Mouse (Mus musculus) heart, embryonic 15.5 days (tissue): Measurements from ENCODE around the gene 1700001C19Rik. TPM values are rescaled to one million over a fixed set of nuclear protein-coding genes. Genes with fewer than 3 reads are reported as not detected.

Experiments used
- ATAC-seq: fragments of 200-750 bp; cut with Nextera tagmentation; replicated peaks from 2 replicates; pipeline ENCODE4 v1.8.0; 2017; ENCODE audit warnings: low read depth, moderate TSS enrichment; ENCODE audit not compliant: insufficient number of reproducible peaks, insufficient read depth, low FRiP score
- H3K27ac ChIP-seq: fragments of 300-500 bp; sonication (generic); 2 replicates; pipeline ENCODE4 v1.5.1; 2015; ENCODE audit warnings: mild to moderate bottlenecking, inconsistent platforms
- H3K27me3 ChIP-seq: fragments of 300-500 bp; sonication (generic); 2 replicates; pipeline ENCODE4 v1.6.1; 2015; ENCODE audit warnings: inconsistent platforms
- H3K36me3 ChIP-seq: fragments of 300-500 bp; sonication (generic); 2 replicates; pipeline ENCODE4 v1.6.1; 2015; ENCODE audit warnings: mild to moderate bottlenecking, inconsistent platforms
- H3K4me1 ChIP-seq: fragments of 300-500 bp; sonication (generic); replicated peaks from 2 replicates; pipeline ENCODE4 v1.6.1; 2015; ENCODE audit warnings: inconsistent platforms
- H3K4me2 ChIP-seq: fragments of 300-500 bp; sonication (generic); 2 replicates; pipeline ENCODE4 v1.6.1; 2015; ENCODE audit warnings: inconsistent platforms, mild to moderate bottlenecking, moderate library complexity
- H3K4me3 ChIP-seq: fragments of 300-500 bp; sonication (generic); 2 replicates; pipeline ENCODE4 v1.5.1; 2015; ENCODE audit warnings: mild to moderate bottlenecking, inconsistent platforms
- H3K9ac ChIP-seq: fragments of 300-500 bp; sonication (generic); 2 replicates; pipeline ENCODE4 v1.6.1; 2015; ENCODE audit warnings: mild to moderate bottlenecking, inconsistent platforms
- H3K9me3 ChIP-seq: fragments of 300-500 bp; sonication (generic); replicated peaks from 2 replicates; pipeline ENCODE4 v1.6.1; 2016; ENCODE audit warnings: inconsistent platforms
- WGBS: fragments of 180-500 bp; shearing (Covaris S2); methylation state at CpG from one replicate; pipeline ENCODE4 v1.1.7; 2015; ENCODE audit warnings: mixed read lengths; 5-methylcytosine and 5-hydroxymethylcytosine counted together
- polyA plus RNA-seq: library from polyadenylated mRNA; unstranded; fragments of >200 nt; fragmentation: Nextera tagmentation; extraction: Ambion mirVana; gene quantifications from 2 replicates; pipeline ENCODE4 v1.2.1, GENCODE M21; 2015

Gene 1700001C19Rik
- polyA plus RNA-seq, 1 experiment from 2014 or later = 1.0 TPM

- Histone ChIP-seq H3K9ac (no peak overlapping the region), H3K9me3 (no peaks in the 10 kb centered on the region), H3K27me3 (peaks cover 5% of the 10 kb centered on the region; the same call in 1 of the 2 replicates), H3K4me1 (peaks cover 14% of the 10 kb centered on the region), H3K36me3 (peaks cover 44% of the 10 kb centered on the region), H3K4me3 (no peak overlapping the region), H3K27ac (no peak overlapping the region), H3K4me2 (no peak overlapping the region)
- WGBS = 7% methylated on average over 4 of the region's 4 CpGs
- 0 out of 2 replicates have a peak, but pooled peaks have one; percentile 31 for ATAC-seq
These were observed 65.7 kb downstream of the 1700001C19Rik start for GRCm38 (mm10) chr17:47371451-47371850.

- Histone ChIP-seq H3K4me1 (peaks cover 14% of the 10 kb centered on the region), H3K4me2 (peak overlapping the region; percentile 86), H3K36me3 (peaks cover 20% of the 10 kb centered on the region; the same call in 1 of the 2 replicates), H3K27me3 (peaks cover 8% of the 10 kb centered on the region; the same call in 1 of the 2 replicates), H3K9ac (peak overlapping the region; percentile 69), H3K9me3 (no peaks in the 10 kb centered on the region), H3K4me3 (peak overlapping the region; percentile 88), H3K27ac (peak overlapping the region; percentile 37; the same call in 1 of the 2 replicates)
- 1% methylated on average over 20 of the region's 20 CpGs for WGBS
- 0 out of 2 replicates have a peak, but pooled peaks have one; percentile 19 for ATAC-seq
These were observed 68.1 kb downstream of the 1700001C19Rik start for GRCm38 (mm10) chr17:47369087-47369443.

- Histone ChIP-seq H3K4me1 (peaks cover 14% of the 10 kb centered on the region), H3K4me2 (peak within 1 kb of the TSS; percentile 86), H3K27me3 (peaks cover 8% of the 10 kb centered on the region; the same call in 1 of the 2 replicates), H3K9me3 (no peaks in the 10 kb centered on the region), H3K9ac (peak within 1 kb of the TSS; percentile 69), H3K36me3 (peaks cover 15% of the 10 kb centered on the region; the same call in 1 of the 2 replicates), H3K4me3 (peak within 1 kb of the TSS; percentile 88), H3K27ac (peak within 1 kb of the TSS; percentile 37; the same call in 1 of the 2 replicates)
- WGBS = 4% methylated on average over 35 of the region's 35 CpGs
- ATAC-seq = peak; percentile 83
These were observed 68.6 kb downstream of the 1700001C19Rik start, which contains the start of gene Mrps10 for GRCm38 (mm10) chr17:47368401-47369086. Gene Mrps10, plus strand, starts transcription at chr17:47368887.

Other genes starting within 250 kb of the 1700001C19Rik start
- 58.4 and 61.0 TPM in 2 replicates for gene Mrps10, start 68.5 kb downstream of the 1700001C19Rik start, polyA plus RNA-seq
- 0.91 and 1.2 TPM in 2 replicates for gene Guca1b, start 52.0 kb downstream of the 1700001C19Rik start, polyA plus RNA-seq
- gene Guca1a, start 36.8 kb downstream of the 1700001C19Rik start, polyA plus RNA-seq = 1.7 TPM in 2 replicates
- 0.96 and 1.2 TPM in 2 replicates for gene AI661453, start 761 bp downstream of the 1700001C19Rik start, polyA plus RNA-seq
- gene Taf8, start 64.9 kb upstream of the 1700001C19Rik start, polyA plus RNA-seq = 17.0 and 20.5 TPM in 2 replicates
- gene Ccnd3, start 67.7 kb upstream of the 1700001C19Rik start, polyA plus RNA-seq = 369 and 456 TPM in 2 replicates
- gene Bysl, start 174.1 kb upstream of the 1700001C19Rik start, polyA plus RNA-seq = 18.2 and 22.6 TPM in 2 replicates
- gene Med20, start 174.2 kb upstream of the 1700001C19Rik start, polyA plus RNA-seq = 25.4 and 31.2 TPM in 2 replicates
- 0.60 and 1.6 TPM in 2 replicates for gene Gm20517, start 174.2 kb upstream of the 1700001C19Rik start, polyA plus RNA-seq
- gene Usp49, start 193.3 kb upstream of the 1700001C19Rik start, polyA plus RNA-seq = 2.5 and 3.2 TPM in 2 replicates